ENCODE assay signal across 8 mouse cellular contexts in the genomic region with DNA sequence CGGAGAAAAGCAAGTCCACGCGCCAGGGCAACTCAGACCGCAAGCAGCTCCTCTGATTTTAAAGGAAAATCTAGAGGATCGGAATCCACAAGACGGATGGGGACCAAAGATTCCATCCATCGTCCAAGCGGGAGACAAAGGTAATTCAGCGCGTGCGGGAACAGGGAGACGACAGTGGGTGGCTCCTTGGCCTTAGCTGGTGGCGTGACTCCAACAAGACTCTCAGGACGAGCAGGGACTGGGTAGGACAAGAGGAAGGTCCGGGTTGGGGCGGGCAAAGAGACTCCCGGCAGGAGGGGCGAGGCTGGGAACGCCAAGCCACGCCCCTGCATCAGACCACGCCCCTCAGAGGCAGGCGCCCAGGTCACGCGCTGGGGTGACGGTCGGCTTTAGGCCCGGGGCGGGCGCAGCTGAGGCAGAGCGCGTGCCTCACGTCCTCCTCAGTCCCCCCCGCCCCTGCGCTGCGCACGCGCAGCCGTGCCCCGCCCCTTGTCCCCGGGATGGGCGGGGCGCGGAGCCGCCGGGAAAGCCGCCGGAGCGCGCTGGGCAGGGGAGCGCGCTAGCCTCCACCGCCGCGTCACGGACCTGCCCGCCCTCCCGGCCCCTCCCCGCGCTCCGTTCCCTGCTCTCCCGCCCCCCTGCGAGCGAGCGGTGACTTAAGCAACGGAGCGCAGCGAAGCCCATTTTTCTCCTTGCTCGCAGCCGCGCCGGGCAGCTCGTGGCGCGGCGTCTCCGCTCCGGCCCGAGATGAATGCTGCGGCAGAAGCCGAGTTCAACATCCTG. TPM values are rescaled to one million over a fixed set of nuclear protein-coding genes. Genes with fewer than 3 reads are reported as not detected.
DNase-seq lines count a peak whose midpoint lies in the region; ATAC-seq and TF ChIP-seq lines count a peak whose summit lies in the region.

No protein-coding gene starts in this region.

- H3K9ac ChIP-seq in lung, postnatal 0 days (replicated peaks; ENCODE audit: low read depth): peak overlapping the region; percentile 69

- no peaks in the 10 kb centered on the region for H3K27me3 ChIP-seq in hindbrain, embryonic 10.5 days (ENCODE audit: insufficient read depth, poor library complexity, severe bottlenecking)
- no peaks in the 10 kb centered on the region for H3K27me3 ChIP-seq in lung, postnatal 0 days (replicated peaks; ENCODE audit: insufficient read depth, low read length)

- no peaks in the 10 kb centered on the region for H3K9me3 ChIP-seq in hindbrain, embryonic 10.5 days
- H3K9me3 ChIP-seq in lung, postnatal 0 days (ENCODE audit: low read length): no peaks in the 10 kb centered on the region

- peaks cover 23% of the 10 kb centered on the region for H3K4me1 ChIP-seq in hindbrain, embryonic 10.5 days (replicated peaks)
- no peaks in the 10 kb centered on the region for H3K4me1 ChIP-seq in lung, postnatal 0 days (ENCODE audit: insufficient read depth, low read depth, low read length)

- ATAC-seq in frontal cortex, adult (ENCODE audit: low TSS enrichment): peak; percentile 91
- ATAC-seq in lung, postnatal 0 days: peak; percentile 96

- H3K36me3 ChIP-seq in hindbrain, embryonic 10.5 days: peaks cover 19% of the 10 kb centered on the region
- no peaks in the 10 kb centered on the region for H3K36me3 ChIP-seq in lung, postnatal 0 days (ENCODE audit: insufficient read depth, low read length)

- peak overlapping the region; percentile 79 for H3K4me2 ChIP-seq in lung, postnatal 0 days (replicated peaks; ENCODE audit: low read depth, low read length)

- peak; percentile 99 for DNase-seq in MN1 (ENCODE audit: low spot score)
- peak; percentile 99 for DNase-seq in cerebellum, adult 9-10 months
- peak; percentile 99 for DNase-seq in hindbrain, embryonic 10.5 days (ENCODE audit: low spot score)
- peak; percentile 98 for DNase-seq in layer of hippocampus, adult 9-11 months
- DNase-seq in lung, postnatal 0 days (ENCODE audit: low spot score): peak; percentile 98
- peak; percentile 98 for DNase-seq in ovary, postnatal 14 days (ENCODE audit: low spot score)
- DNase-seq in thymus, postnatal 14 days: peak; percentile 99

- TF ChIP-seq CTCF in lung, postnatal 0 days (IDR thresholded peaks at IDR 0.05): peak; percentile 20

- peak overlapping the region; percentile 85 for H3K4me3 ChIP-seq in hindbrain, embryonic 10.5 days
- peak overlapping the region; percentile 94 for H3K4me3 ChIP-seq in lung, postnatal 0 days (ENCODE audit: low read depth, low read length)

- TF ChIP-seq EP300 in lung, postnatal 0 days (IDR thresholded peaks at IDR 0.05): peak; percentile 62; the same call in 1 of the 2 replicates

- H3K27ac ChIP-seq in hindbrain, embryonic 10.5 days: peak overlapping the region; percentile 96
- H3K27ac ChIP-seq in lung, postnatal 0 days (ENCODE audit: low read length): peak overlapping the region; percentile 93

- under 1% methylated on average over 80 of the region's 80 CpGs for WGBS in hindbrain, embryonic 10.5 days
- whole genome bisulfite sequencing in lung, postnatal 0 days: under 1% methylated on average over 52 of the region's 80 CpGs

RNA-seq across cellular contexts. Expression of a gene that starts 0.7 kb away (rescaled TPM):
- 26.6 and 35.8 TPM in 2 replicates for polyA plus RNA-seq in hindbrain, embryonic 10.5 days (2016; fragmentation: Nextera tagmentation; extraction: Ambion mirVana)
- 18.7 and 19.2 TPM in 2 replicates for polyA plus RNA-seq in lung, postnatal 0 days (2015; fragmentation: Nextera tagmentation; extraction: Ambion mirVana)

Comparison
In these comparisons a context has a peak if more than half of its experiments do, and no peak if none do; other contexts are left out.
1. Peak in every context shown above with its lines: DNase-seq, ATAC-seq, H3K4me3 ChIP-seq and H3K27ac ChIP-seq.